Mouse (Mus musculus): ENCODE results near the gene Sln.
A peak's percentile ranks its signal among the peaks of the same experiment; 100 is the strongest.

Gene Sln

DNA sequence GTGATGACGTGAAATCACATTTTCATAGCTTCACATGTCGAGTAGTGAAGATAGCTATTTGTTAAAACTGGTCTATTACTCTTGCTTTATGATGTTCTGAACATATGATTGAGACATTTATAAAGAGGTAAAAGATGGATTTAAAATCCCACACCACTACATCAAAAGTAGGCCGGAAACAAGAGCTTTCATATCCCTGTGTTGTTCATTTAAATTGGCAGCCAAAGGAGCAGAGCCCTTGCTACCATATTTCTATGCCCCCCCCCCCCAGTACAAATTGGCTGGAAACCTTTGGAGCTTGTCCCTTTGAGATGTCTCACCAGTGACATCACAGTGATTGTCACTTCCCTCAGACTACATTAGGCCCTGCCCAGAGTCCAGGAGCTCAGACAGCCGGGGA is at the start of gene Sln:
Gene Sln, plus strand, starts transcription at position 301 of the 400 bp plus-strand sequence.
- DNase-seq, result no peak

DNA sequence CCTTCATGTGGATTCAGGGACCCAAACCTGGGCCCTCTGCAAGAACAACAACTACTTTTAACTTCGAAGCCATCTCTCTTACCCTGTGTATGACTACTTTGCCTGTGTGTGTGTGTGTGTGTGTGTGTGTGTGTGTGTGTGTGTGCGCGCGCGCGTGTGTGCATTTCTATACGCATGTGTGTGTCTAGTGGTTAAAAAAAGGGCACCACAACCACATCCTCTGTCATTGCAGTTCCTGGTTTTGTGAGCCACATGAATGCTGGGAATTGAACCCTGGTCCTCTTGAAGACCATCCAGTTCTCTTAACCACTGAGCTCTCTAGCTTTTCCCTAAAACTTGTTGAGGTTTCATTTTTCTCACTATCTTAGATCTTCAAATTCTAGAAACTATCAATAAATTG is 47.0 kb upstream of the Sln start:
- DNase-seq, result no peak

DNA sequence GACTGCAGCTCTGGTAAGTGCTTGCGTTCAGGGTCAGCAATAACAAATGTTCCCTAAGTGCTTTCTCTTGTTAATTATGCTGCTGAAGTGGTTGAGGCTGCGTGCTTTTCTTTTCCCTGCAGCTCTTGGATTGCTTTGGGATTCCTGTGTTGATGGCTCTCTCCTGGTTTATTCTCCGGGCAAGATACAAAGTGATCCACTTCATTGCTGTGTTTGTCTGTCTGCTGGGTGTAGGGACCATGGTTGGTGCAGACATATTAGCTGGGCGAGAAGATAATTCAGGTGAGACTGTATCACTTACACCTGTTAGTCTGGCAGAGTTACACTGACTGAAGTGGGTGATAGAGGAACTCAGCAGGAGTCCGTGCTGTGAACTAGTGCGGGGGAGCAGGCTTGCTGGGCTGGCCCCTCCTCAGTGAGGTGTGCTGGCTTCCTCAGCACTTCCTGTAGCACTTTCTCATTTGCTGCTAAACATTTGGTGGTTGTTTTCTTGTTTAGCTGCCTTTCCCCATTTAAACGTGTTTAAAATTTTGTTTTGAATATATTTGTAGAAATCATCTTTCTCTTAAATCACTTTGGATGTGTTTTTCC is 43.4 kb upstream of the Sln start:
- no peak for DNase-seq

DNA sequence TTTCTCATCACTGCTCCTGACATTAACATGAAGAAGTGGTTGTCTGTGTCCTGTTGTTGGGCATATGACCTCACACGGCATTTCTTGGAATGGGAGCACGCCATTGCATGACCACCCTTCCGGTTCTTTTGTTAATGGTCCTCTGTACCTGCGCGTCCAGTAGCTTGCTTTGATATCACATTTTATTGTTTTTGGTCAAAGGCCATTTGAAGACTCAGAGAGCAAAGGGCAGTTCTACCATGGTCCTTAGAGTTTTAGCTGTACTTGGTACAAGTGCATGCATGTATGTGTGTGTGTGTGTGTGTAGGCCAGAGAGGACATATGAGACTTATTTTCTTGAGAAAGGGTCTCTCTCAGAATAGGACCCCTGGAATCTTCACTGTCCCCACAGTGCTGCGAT is 36.5 kb upstream of the Sln start:
- DNase-seq, result no peak

DNA sequence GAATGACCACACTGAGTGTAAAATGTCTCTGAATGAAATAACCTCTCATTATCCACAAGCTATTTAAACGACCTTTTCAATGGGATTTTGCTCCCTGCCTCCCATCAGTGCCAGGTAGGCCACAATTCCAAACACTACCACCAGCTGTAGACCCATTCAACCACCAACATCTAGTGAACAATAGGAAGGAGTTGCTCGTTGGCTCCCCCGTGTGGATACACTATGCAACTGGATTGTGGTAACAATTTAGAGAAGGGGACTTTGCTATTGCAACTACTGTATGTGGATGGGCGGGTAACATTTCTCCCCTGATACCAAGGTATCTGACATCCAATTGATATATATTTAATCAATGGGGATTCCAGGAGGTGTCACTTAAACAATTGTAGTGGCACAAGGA is 31.2 kb upstream of the Sln start:
- DNase-seq, result peak; percentile 6

DNA sequence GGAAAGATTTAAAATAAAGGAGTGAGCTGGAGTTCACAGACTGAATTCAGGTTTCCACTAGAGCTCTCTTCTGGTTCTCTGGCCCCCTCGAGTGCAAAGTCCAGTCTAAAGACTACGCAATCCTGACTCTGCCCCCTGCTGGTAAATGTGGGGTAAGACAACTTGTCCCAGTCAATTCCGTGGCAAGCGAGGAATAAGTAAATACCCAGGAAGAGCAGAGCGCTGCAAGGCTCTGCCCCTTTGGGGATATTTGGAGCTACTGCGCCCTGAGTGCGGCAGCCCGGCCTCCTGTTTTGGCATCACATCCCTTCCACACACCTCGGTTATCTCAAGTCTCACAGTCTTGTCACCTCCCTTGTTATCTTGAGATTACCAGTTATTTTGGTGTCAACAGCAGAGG is 24.6 kb upstream of the Sln start:
- no peak for DNase-seq

DNA sequence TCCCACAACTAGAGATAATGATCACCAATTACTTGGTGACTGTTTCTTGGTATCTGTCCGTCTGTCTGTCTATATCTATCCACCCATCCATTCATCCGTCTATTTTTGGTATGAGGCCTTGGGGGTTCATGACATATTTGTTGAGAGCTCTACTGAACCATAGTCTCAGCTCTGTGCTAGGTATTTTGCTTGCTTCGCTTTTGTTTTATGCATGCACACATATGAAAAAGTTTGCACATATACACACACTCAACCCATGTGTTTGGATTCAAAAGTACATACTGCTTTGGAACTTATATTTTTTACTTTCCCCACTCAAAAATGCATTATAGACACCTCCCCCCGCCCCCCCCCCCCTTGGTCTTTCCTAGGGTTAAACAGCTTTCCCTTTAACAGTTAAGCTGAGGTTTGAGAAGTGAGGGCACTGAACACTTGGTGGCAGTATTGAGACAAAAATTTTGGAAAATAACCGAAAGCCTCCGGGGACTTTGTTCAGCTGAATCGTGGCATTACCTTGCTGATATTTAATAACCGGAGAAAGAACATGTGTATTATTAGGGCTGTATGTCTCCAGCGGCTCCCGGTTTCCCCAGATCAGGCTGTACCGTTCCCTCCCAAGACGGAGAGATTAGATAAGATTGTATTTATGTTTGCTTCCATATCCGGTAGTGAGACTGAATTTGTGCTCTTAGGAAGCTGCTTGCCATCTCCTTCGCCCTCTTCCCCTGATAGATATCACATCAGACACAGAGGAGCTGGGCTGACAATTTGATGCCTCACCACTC is 20.7 kb upstream of the Sln start:
- DNase-seq, result peak; percentile 22

DNA sequence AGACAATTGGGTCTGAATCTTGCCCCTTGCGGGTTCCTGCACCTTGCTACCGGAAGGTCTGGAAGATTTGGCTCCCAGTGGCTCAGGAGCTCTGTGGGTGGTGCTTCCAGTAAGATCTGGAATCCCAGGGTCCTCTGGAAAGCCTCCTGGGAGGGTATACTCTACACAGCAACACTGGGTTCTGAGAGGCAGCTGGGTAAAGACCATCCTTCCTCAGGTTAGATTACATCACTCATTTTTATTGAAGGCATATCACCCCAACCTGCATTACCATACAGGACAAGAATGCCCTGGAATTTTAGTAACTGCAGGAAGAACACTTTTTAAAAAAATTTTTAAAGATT is 20.1 kb upstream of the Sln start:
- no peak for DNase-seq

DNA sequence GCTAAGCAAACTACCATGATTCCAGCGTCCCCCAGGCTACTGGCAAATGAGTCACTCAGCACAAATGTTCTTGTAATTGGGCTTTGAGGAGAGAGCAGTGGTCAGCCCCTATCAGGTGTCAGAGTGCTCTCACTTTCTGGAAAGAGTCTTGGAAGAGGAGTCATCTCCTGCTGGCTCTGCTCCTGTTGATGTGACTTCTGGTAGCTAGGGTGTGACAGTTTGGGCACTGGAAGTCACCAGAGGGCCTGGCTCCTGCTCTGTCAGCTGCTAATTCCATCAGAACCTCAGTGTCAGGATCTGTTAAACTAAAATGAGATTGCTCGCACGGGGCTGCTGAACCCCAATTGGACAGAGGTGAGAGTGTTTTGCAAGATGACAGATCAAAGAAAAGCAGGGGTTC is 14.9 kb upstream of the Sln start:
- DNase-seq, result no peak

DNA sequence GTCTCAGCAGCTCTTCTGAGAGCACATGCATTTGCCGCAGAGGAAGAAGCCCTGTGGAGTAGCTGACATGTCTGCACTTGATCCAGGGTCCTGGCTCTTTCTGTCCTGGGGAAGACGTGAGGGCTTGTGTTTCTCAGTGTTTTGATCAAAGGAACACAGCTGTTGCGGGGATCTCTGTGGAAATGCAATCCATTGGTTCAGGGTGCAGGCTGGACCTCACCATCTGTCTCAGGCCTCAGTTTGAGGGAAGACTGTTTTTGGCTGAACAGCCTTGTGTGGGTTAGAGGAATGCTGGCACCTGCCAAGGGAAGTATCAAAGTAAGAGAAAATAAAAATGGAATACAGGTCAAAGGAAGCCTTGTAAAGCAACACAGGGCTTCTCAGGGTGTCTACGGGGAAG is 14.0 kb upstream of the Sln start:
- DNase-seq, result no peak

DNA sequence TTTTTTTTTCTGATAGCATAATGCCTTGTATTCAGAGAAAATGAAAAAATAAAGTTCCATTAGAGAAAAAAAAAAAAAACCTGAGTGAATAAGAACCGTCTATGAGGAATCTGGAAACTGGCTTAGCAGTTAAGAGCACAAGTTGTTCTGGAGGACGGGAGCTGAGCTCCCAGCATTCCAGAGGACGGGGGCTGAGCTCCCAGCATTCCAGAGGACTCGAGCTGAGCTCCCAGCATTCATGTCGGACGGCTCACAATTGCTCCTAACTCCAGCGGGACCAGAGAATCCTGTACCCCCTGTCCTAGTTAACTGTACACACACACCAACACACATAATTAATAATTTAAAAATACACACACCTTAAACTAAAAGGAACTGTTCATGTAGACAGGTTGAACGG is 11.1 kb upstream of the Sln start:
- no peak for DNase-seq

DNA sequence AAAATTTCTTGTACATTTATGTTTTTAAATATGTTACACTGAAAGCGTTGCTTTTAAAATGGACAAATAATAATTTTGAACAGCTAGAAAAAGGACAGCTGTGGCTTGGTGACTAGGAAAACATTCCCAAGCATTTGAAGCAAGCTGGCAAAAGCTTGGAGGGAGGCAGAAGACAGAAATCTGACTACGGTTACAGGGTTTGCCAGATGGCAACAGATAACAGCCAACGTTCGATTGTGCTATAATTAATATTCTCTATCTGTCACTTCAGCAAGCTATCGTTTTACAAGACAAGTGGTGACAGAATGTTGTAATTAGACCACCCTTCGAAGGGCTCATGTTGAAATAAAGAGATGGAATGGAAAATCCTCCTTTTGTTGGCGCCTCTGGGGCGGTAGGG is 1.4 kb upstream of the Sln start:
- no peak for DNase-seq

DNA sequence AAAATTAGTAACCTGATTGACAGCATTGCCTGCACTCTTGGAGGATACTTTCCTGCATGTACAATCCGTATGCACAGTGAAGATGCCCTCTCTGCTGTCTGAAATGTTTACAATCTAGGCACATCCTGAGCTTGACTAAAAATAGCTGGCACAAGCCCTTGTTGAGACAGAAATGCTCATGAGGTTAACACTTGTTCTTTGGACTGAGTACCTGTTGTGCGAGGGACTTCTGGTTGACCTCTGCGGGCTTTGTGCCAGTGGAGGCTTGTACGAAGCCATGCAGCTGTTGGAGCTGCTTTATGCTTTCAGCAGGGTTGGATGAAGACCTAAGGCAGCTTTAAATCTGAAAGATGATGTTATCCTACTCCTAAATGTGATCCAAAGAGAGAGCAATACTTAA is 2.2 kb downstream of the Sln start:
- DNase-seq, result no peak

DNA sequence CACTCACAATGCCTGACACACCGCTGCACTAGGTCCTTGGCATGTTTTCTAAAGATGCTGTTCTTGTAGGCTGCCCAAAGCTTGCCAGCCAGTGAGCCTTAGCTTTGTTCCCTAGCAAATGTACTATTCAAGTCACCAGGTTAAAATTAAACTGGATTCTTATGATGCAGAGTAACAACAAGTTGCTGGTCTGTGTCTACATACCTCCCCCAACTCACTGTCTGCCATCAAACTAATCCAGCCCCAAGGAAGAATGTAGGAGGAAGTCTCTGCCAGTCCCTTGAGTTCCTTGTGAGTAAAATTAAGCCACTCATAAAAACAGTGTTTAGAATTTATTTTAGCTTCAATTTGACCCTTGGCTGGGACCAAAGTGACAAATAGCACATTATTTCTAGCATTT is 3.7 kb downstream of the Sln start:
- DNase-seq, result no peak

DNA sequence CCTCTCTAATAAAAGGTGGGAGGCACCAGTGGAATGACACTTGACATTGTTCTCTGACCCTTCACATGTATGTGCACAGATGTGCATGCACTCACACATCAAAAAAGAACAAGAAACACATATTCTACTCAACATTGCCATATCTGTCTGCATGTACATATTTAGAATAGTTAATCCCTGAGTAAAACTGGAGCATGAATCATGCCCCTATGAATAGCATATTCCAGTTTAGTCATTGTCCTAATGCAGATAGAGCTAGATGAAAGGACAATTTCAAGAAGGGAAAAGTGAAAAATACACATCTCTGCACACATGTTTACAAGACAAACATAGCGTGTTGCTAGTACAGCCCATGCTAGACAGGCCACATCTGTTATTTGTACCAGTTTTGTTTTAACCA is 4.6 kb downstream of the Sln start:
- DNase-seq, result no peak

DNA sequence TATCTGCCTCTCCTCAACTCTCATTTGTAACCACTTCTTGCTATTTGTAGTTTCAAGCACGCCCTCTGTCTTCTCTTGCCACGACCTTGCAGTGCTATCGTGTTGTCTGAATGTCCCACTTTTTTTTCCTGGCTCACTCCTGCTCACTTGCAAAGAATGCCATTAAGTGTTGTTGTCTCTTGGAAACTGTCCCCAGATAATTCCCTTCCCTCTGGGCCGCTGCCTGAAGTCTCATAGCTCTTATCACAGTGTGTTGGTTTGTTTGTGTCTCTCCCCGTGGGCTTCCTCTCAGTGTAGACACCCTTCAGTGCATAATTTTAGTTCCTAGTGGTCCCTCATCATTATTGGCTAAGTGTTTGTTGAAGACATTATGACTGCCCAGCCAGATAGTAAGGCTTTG is 7.9 kb downstream of the Sln start:
- DNase-seq, result no peak

DNA sequence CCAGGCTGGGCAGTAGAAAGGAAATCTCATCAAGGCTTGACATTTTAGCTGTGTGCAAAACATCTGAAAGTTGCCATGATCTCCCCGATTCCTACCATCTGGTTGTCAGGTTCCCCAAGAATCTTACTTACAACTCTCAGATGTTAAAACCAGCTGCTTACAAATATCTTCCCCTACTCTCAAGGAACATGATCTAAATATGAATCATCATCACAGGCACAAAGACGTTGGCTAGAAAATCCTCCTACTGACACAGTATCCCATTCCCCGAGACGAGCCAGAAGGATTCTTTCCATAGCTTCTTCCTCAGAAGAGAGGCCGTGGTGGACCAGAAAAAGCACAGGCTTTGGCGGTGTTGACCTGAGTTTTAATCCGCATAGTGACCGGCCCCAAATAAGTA is 23.3 kb downstream of the Sln start:
- DNase-seq, result no peak

DNA sequence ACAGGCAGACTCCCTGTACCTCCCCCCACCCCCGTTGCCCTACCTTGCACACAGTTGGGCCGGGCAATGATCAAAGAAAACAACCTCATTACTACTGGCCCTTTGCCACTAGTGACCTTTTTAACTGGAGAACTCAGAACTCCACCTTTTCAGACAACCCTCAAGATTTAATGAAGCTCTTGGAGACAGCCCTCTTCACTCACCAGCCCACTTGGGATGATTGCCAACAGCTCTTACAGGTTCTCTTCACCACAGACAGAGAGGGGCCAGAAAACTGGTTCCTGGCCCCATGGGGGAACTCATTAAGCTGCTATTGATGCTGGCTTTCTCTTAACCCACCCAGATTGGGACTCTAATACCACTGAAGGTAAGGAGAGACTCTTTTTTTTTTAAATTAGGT is 27.5 kb downstream of the Sln start:
- no peak for DNase-seq

DNA sequence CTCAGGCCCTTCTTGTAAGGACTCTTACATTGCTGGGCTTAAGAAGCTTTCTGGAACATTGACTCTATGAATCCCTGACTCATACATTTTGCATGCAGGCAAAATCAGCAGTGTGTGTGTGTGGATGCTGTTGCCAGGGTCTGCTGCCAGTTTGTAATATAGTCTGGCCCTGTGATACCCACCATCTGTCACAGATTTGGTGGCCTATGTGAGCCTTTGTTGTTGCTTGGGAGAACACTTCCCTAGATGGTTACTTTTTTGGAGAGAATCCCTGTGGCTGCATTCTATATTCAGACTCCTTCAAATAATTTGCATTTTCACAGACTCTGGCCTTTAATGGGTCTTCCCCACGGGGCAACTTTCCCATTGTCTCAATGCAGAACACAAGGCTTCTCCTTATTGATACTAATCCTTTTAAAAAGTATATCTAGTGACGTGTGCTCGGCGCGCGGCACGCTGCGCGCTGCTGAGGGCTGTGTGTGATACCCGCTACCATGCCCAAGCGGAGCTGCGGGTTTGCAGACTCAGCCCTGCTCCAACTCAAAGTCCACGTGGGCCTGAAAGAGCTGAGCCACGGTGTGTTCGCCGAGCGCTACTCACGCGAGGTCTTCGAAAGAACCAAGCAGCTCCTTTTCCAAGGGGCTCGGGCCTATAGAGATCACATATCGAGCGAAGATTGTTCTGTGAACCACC is 33.8 kb downstream of the Sln start:
- DNase-seq, result no peak

DNA sequence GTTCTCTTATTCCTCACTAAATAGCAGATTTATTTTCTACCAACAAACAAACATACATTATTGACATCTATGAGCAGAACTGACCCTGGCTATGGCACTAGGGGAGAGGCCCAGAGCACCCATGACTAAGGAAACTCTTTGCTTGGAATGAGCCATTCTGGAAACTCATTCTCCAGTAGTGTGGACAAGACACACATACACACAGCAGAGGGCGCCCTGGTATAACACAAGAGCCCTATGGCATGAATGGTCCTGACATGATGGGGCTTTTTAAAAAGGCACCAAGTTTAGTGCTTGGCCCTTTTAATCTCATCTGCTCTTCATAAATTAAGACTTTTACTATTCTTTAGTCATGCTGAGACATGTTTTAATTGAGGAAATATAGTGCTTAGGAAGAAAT is 40.1 kb downstream of the Sln start:
- peak; percentile 23 for DNase-seq

DNA sequence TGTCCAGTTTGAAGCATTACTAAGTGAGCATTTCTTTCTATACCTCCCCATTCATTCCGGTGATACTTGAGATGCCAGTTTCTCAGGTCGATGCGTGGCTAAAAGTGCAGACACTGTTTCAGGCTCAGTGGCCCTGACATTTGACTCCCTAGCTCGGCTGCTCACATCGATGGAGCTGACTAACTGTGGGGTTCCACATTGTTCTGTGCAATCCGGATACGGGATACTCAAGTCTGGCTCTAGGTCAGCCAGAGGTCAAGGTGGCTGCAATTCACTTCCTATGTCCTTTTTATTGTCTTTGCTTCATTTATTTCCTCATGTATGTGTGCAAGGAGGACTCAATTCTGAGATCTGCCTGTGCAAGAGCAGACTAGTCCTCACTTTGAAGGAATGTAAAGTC is 45.9 kb downstream of the Sln start:
- DNase-seq, result no peak

DNA sequence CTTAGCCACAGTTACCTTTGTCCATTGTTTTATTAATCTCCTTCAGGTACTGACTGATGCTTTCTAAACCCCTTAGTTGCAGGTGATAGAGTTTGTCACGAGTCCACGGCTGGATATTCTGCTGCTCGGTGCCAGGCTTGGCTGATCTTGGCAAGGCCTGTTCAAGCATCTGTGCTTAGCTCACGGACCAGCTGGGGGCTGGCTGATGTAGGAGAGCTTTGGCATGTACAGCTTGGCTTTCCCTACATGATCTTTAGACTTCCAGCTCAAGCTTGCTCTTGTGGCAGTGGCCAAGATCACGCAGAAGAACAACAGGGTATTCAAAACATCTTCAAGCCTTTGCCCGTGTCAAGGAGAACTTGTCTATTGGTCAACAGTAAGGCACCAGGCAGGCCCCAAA is 49.9 kb downstream of the Sln start:
- peak; percentile 13 for DNase-seq

DNA sequence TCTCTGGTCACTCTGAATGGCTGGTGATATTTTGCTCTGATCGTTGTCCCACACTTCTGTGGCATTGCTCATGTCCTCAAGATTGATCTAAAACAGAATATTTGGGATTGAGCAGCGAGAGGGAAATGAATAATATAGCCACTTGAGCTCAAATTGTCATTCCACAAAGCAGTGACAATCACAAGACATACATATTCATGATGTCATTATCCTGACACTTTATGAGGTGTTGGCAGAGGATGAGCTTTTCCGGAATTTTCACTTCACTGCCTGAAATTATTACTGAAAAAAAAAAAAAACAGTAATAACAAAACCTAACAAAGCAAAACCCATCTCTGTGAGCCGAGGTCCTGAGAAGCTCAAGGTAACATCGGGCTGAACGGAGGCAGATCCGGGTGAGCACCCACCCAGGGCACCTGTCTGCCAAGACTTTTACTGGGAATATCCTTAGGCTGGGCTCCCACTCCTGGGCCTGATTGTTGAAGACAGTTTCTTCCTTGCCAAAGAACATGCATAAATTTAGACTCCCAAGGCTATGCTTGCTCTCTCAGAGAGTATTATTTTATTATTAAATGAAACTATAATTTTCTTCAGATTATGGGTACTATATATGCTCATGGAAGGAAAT is 53.4 kb downstream of the Sln start:
- DNase-seq, result no peak

Measured in cerebellum, adult 11 months (tissue).